Mouse (Mus musculus) mouse trophoblast stem cell (cell line): ENCODE data around the gene Icam1.

Experiments used
- in situ Hi-C, 2 experiments: fragments of 300-500 bp; cut with MseI, MboI; formaldehyde crosslinking; loops; 2 replicates in 1 of 2; 3 replicates in 1 of 2; pipeline ENCODE4 v1.15.1; 2025

Gene Icam1

GRCm38 (mm10) chr9:21015571-21016130, at the start of gene Icam1:
Gene Icam1 (plus strand): TSS chr9:21015985.
- in situ Hi-C loops: no loop called here

- in situ Hi-C loops: no loop called here
These were observed 49.8 kb upstream of the Icam1 start for GRCm38 (mm10) chr9:20966008-20966407.

- in situ Hi-C loops: no loop called here
These were observed 49.0 kb upstream of the Icam1 start for GRCm38 (mm10) chr9:20966747-20967146.

- in situ Hi-C loops: no loop called here
These were observed 44.0 kb upstream of the Icam1 start for GRCm38 (mm10) chr9:20971751-20972140.

- in situ Hi-C loops: no loop called here
These were observed 43.4 kb upstream of the Icam1 start for GRCm38 (mm10) chr9:20972141-20972992.

- in situ Hi-C loops: no loop called here
These were observed 42.6 kb upstream of the Icam1 start for GRCm38 (mm10) chr9:20973001-20973681.

GRCm38 (mm10) chr9:20973682-20974075, 42.1 kb upstream of the Icam1 start:
- in situ Hi-C loops: no loop called here

GRCm38 (mm10) chr9:20975431-20976215, 40.2 kb upstream of the Icam1 start:
- in situ Hi-C loops: no loop called here

GRCm38 (mm10) chr9:20976216-20976960, 39.4 kb upstream of the Icam1 start, which contains the start of gene S1pr2:
Gene S1pr2 (minus strand): TSS chr9:20976781.
- in situ Hi-C loops: no loop called here

- in situ Hi-C loops: no loop called here
These were observed 38.7 kb upstream of the Icam1 start for GRCm38 (mm10) chr9:20976961-20977689.

- in situ Hi-C loops: no loop called here
These were observed 37.2 kb upstream of the Icam1 start for GRCm38 (mm10) chr9:20978409-20979095.

- in situ Hi-C loops: no loop called here
These were observed 36.6 kb upstream of the Icam1 start for GRCm38 (mm10) chr9:20979181-20979580.

- in situ Hi-C loops: no loop called here
These were observed 36.0 kb upstream of the Icam1 start for GRCm38 (mm10) chr9:20979769-20980168.

- in situ Hi-C loops: no loop called here
These were observed 33.6 kb upstream of the Icam1 start for GRCm38 (mm10) chr9:20982171-20982570.

- in situ Hi-C loops: no loop called here
These were observed 32.6 kb upstream of the Icam1 start for GRCm38 (mm10) chr9:20983169-20983568.

GRCm38 (mm10) chr9:20986952-20987686, 28.7 kb upstream of the Icam1 start:
- in situ Hi-C loops: no loop called here

GRCm38 (mm10) chr9:20987953-20988352, 27.8 kb upstream of the Icam1 start:
- in situ Hi-C loops: no loop called here

GRCm38 (mm10) chr9:20990861-20991260, 24.9 kb upstream of the Icam1 start:
- in situ Hi-C loops: no loop called here

- in situ Hi-C loops: no loop called here
These were observed 24.2 kb upstream of the Icam1 start for GRCm38 (mm10) chr9:20991587-20991986.
